Mouse (Mus musculus) embryonic facial prominence, embryonic 13.5 days (tissue): ENCODE results near the gene Akap13. TPM values are rescaled to one million over a fixed set of nuclear protein-coding genes. Genes with fewer than 3 reads are reported as not detected.
"Not testable (repeated sequence)": the region's sequence is repeated elsewhere in the genome, so short reads cannot be mapped to it uniquely, and the experiment has no call there.

ENCODE experiments used
- ATAC-seq: fragments of 200-750 bp; cut with Nextera tagmentation; 2 replicates; pipeline ENCODE4 v1.8.0; 2017; ENCODE audit warnings: low read depth; ENCODE audit not compliant: insufficient number of reproducible peaks, insufficient read depth, low FRiP score, low TSS enrichment
- H3K27ac ChIP-seq: fragments of 300-500 bp; sonication (generic); 2 replicates; pipeline ENCODE4 v1.5.1; 2015; ENCODE audit warnings: moderate library complexity, mild to moderate bottlenecking, inconsistent platforms
- H3K27me3 ChIP-seq: fragments of 300-500 bp; sonication (generic); 2 replicates; pipeline ENCODE4 v1.6.1; 2015; ENCODE audit warnings: mild to moderate bottlenecking, inconsistent platforms
- H3K36me3 ChIP-seq: fragments of 300-500 bp; sonication (generic); 2 replicates; pipeline ENCODE4 v1.6.1; 2015; ENCODE audit warnings: mild to moderate bottlenecking, inconsistent platforms
- H3K4me1 ChIP-seq: fragments of 300-500 bp; sonication (generic); 2 replicates; pipeline ENCODE4 v1.6.1; 2015; ENCODE audit warnings: inconsistent platforms
- H3K4me2 ChIP-seq: fragments of 300-500 bp; sonication (generic); 2 replicates; pipeline ENCODE4 v1.6.1; 2015; ENCODE audit warnings: moderate library complexity, mild to moderate bottlenecking, inconsistent platforms
- H3K4me3 ChIP-seq: fragments of 300-500 bp; sonication (generic); 2 replicates; pipeline ENCODE4 v1.5.1; 2015; ENCODE audit warnings: mild to moderate bottlenecking, inconsistent platforms
- H3K9ac ChIP-seq: fragments of 300-500 bp; sonication (generic); 2 replicates; pipeline ENCODE4 v1.6.1; 2015; ENCODE audit warnings: mild to moderate bottlenecking, inconsistent platforms
- H3K9me3 ChIP-seq: fragments of 300-500 bp; sonication (generic); 2 replicates; pipeline ENCODE4 v1.6.1; 2016; ENCODE audit warnings: inconsistent platforms
- WGBS: fragments of 180-500 bp; shearing (Covaris S2); methylation state at CpG from one replicate; pipeline ENCODE4 v1.1.7; 2015; ENCODE audit warnings: mixed read lengths; 5-methylcytosine and 5-hydroxymethylcytosine counted together
- polyA plus RNA-seq: library from polyadenylated mRNA; unstranded; fragments of >200 nt; fragmentation: Nextera tagmentation; extraction: Ambion mirVana; gene quantifications from 2 replicates; pipeline ENCODE4 v1.2.1, GENCODE M21; 2015

The Akap13 gene
- polyA plus RNA-seq, 1 experiment from 2014 or later, result 49.8 TPM

DNA sequence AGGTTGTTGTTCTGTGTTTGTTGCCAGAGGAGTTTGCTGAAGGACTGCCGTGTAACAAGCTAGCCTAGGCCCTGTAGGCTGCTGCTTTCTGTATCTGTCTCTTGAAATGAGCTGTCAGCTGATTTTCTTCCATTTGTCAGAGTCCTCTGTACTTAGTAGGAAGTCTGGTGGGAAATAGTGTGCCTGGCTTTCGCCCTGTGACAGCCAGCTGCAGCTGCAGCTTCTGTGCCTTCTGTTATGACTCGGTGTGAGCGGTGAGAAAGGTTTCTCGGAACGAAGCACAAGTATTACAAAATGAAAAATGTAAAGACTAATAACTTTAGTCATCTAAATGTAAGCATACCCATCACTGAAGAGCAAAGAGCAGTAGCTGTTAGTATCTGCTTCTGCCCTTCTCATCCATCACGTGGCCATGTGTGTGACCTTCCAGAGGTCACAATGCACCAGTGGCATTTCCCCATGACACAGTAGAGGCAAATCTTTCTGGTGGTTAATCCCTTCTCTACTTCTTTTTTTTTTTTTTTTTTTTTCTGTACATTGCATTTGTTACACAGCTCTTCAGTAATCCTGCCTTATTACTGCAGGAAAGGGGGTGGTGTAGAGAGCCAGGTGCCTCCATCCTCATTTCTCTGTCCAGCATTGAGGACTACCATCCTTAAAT, 289.8 kb downstream of the Akap13 start:
- no peak overlapping the region for H3K9ac ChIP-seq
- no peak overlapping the region for H3K4me3 ChIP-seq
- H3K27me3 ChIP-seq, result no peaks in the 10 kb centered on the region
- H3K4me1 ChIP-seq, result no peaks in the 10 kb centered on the region
- H3K4me2 ChIP-seq, result no peak overlapping the region
- H3K36me3 ChIP-seq, result peaks cover 78% of the 10 kb centered on the region
- no peak for ATAC-seq
- WGBS, result 86% methylated on average over 7 of the region's 7 CpGs
- H3K9me3 ChIP-seq, result no peaks in the 10 kb centered on the region
- no peak overlapping the region for H3K27ac ChIP-seq

DNA sequence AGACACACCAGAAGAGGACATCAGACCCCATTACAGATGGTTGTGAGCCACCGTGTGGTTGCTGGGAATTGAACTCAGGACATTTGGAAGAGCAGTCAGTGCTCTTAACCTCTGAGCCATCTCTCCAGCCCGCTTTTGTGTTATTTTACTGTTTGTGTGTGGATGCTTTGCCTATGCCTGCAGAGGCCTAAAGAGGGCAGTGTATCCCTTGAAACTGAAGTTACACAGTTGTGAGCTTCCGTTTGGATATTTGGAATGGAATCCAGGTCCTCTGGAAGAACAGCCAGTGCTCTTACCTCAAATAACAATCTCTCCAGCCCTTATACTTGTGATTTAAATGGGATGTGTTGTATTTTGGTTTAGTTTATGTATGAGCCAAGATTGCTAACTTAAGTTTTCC, 290.6 kb downstream of the Akap13 start:
- H3K4me2 ChIP-seq, H3K9ac ChIP-seq, H3K4me3 ChIP-seq, H3K4me1 ChIP-seq, H3K27ac ChIP-seq, H3K27me3 ChIP-seq, H3K9me3 ChIP-seq, ATAC-seq: not testable (repeated sequence)
- 61% methylated on average over 3 of the region's 3 CpGs for WGBS
- H3K36me3 ChIP-seq, result peaks cover 79% of the 10 kb centered on the region

DNA sequence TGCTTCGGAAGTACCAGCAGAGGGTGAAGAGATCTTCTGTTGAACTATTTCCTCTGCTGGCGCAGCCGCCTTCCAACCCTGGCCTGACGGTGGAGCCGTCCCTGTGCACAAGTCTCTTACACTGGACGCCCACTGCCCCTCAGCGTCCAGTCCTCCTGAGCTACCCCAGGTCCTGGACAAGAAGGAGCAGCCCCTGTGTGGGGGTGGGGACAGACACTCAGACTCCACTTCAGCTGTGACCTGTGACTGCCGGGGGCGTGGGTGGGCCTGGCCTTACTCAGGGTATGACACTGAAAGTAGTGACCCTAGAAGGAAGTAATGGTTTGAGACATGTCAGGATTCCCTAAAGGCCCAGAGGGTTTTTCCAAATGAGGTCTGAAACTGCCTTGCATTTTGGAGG, 295.2 kb downstream of the Akap13 start:
- Histone ChIP-seq H3K9ac (no peak overlapping the region), H3K36me3 (peaks cover 80% of the 10 kb centered on the region), H3K4me2 (no peak overlapping the region), H3K27me3 (no peaks in the 10 kb centered on the region), H3K9me3 (no peaks in the 10 kb centered on the region), H3K4me3 (no peak overlapping the region), H3K27ac (no peak overlapping the region), H3K4me1 (peaks cover 7% of the 10 kb centered on the region)
- 83% methylated on average over 9 of the region's 9 CpGs for WGBS
- ATAC-seq, result no peak

DNA sequence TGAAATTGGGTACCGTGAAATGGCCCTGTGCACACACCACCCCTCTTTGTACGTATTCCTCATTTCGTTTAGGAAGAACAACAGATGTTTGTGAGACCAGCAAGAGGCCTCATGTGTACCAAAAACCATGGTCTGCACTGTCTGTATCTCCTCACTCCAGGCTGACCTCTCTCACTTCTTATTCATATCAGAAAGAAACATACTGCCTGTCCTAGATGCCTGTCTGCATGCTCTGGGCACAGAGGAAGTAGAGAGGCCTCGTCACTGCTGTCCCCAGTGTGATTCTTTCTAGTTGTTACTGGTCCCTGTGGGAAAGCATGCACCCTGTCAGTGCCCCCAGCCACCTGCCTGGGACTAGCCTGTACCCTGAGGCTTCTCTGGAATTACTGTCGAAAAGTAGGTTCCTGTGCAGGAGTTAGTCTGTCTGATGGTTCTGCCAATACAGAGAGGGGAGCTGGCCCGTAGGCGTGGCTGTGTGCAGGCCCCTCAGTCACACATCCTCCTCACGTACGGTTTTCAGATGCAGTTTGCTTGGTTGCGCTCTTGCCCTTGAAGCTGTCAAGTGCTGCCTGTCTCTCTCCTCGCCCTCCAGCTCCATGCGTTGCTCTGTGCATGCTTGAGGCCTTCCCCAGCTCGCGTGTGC, 295.9 kb downstream of the Akap13 start:
- Histone ChIP-seq H3K9ac (no peak overlapping the region), H3K27me3 (no peaks in the 10 kb centered on the region), H3K4me3 (no peak overlapping the region), H3K9me3 (no peaks in the 10 kb centered on the region), H3K27ac (no peak overlapping the region), H3K4me2 (no peak overlapping the region), H3K36me3 (peaks cover 84% of the 10 kb centered on the region), H3K4me1 (peaks cover 7% of the 10 kb centered on the region)
- 79% methylated on average over 14 of the region's 14 CpGs for WGBS
- ATAC-seq, result no peak

DNA sequence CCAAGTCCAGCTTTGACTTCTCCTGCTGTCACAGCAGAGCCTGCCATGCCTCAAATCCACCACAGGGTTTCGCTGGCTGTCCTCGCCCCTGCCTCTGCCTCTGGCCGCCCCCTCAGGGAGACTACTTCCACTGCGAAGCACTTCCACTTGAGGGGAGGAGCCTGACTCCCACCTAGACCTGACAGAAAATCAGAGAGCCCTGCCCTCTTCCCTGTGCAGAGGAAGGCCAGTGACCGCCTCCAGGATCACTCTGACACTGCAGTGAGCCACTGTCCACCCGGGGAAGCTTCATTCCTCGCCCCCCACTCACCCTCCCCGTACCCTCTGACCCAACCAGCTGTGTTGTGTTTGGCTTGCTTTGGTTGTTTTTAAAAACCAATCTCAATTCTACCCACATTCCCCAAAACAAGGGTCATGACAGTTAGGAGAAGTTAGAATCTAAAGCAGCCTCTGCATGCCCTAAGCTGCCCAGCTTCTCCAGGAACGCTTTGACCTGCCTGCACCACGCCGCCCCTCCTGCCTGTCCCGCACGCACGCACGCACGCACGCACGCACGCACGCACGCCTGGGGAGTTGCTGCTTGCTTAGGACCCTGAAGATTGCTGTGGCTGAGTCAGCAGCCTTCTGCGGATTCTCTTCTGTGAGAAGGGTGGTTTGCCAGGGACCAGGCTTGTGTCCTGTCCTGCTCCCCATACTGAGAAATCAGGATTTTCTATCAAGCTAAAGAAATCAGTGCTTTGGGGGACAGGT, 297.3 kb downstream of the Akap13 start:
- Histone ChIP-seq H3K27ac (no peak overlapping the region), H3K27me3 (no peaks in the 10 kb centered on the region), H3K36me3 (peaks cover 73% of the 10 kb centered on the region), H3K4me2 (no peak overlapping the region), H3K9me3 (no peaks in the 10 kb centered on the region), H3K4me3 (no peak overlapping the region), H3K4me1 (peaks cover 7% of the 10 kb centered on the region), H3K9ac (no peak overlapping the region)
- WGBS, result 59% methylated on average over 22 of the region's 22 CpGs
- ATAC-seq, result no peak

DNA sequence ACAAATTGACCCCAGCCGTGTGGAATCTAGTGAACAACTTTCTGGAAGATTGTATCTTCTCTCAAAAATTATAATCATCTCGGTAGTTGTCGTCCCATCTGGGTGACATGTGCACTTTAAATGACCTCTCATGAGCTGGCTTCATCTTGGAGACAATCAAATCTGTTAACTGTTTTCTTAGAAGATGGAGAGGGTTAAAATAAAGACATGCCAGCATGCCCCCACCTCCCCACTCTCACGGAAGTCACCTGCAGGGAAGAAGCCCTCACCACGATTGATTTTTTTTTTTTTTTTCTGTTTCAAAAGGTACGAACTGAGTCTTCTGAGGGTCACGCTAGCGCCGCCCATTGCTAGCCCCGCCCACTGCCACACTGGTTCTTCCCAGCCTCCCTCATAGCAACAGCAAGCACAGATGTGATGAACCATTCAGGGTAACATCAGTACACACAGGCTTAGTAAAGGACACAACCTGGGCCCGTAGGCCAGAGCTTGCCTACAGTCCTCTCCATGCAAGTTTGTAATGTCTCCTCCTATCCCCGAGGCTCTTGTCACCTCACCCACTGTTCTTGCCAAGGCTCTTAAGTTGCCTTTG, 298.0 kb downstream of the Akap13 start:
- Histone ChIP-seq H3K4me2 (no peak overlapping the region), H3K27ac (no peak overlapping the region), H3K4me3 (no peak overlapping the region), H3K9me3 (no peaks in the 10 kb centered on the region), H3K27me3 (no peaks in the 10 kb centered on the region), H3K9ac (no peak overlapping the region), H3K36me3 (peaks cover 66% of the 10 kb centered on the region), H3K4me1 (peaks cover 7% of the 10 kb centered on the region)
- WGBS, result 39% methylated on average over 12 of the region's 12 CpGs
- ATAC-seq, result no peak

DNA sequence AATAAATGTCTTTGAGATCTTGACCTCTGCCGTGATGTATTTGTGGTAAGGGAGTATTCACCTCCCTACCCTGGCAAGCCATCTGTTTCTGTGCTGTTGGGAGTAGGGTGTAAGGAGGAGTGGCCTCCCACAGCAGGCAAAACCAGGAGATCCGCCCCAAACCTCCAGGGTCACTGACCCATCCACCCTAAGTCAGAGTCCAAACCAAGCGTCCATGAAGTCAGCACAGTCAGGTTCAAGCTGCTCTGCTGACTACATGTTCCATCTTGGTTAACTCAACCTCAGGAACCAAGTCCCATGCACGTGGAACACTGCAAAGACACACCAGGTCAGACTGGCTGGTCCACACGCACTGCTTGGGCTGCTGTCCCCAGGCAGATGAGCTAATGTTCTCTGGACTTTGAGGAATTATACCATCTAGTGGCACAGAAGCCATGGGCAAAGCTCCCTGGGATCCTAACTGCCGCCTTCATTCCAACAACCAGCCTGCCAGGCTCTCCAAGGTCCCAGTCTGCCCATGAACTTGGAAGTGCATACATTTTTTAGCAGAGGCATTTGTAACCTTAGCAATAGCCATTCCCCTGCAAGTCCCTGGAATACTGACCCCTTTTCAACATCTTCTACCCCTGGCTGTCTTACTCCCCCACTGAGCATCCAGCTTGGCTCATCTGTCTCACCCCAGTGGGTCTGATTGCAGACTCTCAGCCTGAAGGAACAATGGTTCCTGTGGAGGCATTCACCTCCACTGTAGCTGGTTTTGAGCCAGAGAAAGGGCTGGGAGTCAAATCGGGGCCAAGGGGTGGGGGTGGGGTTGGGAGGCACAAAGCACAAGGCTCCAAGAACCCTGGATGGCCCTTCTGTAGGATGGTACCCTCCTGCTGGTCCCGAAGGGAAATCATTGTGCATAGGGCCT, 299.5 kb downstream of the Akap13 start:
- H3K4me2 ChIP-seq, result no peak overlapping the region
- no peak for ATAC-seq
- peaks cover 7% of the 10 kb centered on the region for H3K4me1 ChIP-seq
- no peak overlapping the region for H3K27ac ChIP-seq
- no peaks in the 10 kb centered on the region for H3K9me3 ChIP-seq
- H3K27me3 ChIP-seq, result no peaks in the 10 kb centered on the region
- H3K4me3 ChIP-seq, result no peak overlapping the region
- 44% methylated on average over 8 of the region's 8 CpGs for WGBS
- peaks cover 51% of the 10 kb centered on the region for H3K36me3 ChIP-seq
- no peak overlapping the region for H3K9ac ChIP-seq

DNA sequence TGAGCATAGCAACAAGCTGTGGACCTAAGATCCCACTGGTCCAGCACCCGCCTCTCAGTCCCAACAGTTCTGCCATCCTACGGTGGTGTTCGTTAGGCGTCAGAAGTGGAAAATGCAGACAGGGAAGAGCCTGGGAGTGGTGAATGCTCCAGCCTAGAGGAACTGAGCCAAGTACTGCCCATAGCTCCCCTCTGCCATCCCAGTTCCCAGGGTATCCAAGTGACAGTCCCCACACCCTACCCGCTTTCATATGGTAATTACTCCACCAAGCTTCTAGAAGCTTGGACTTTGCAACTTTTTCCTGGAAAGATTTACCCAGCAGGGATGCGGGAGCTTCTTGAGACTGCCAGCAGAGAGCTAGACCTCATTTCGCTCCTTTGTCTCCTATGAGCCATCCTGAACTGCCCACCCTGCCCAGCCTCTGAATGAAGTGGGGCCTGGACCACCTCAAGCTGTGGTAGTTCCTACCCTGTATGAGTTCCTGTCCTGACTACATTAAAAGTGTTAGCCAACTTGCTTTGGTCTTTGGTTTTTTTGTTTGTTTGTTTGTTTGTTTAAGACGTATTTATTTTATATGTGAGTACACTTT, 300.6 kb downstream of the Akap13 start:
- whole genome bisulfite sequencing, result 83% methylated on average over 8 of the region's 8 CpGs
- peaks cover 39% of the 10 kb centered on the region for H3K36me3 ChIP-seq
- no peak for ATAC-seq

DNA sequence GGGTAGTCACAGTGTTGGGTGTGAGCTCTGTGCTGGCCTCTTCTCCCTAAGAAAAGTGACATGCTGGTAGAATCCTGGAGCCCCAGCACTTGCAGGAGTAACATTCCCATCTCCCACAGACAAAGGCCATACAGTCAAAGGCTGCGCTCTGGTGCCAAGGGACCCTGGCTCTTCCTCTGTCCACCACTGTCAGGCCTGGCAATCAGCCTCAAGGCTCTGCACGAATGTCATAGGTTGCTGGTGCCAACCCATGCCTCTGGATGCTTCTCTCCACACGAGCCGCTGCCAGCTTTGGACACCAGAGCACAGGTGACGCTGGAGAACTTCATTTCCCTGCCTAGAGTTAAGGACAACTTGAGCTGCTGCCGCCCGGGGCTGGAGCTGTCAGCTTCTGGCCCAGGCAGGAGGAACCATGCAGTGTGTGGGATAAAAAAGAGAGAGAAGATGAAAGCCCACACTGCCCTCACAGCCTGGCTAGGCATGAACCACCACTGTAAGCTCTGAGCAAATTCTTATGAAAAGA, 304.7 kb downstream of the Akap13 start:
- Histone ChIP-seq H3K4me1 (no peaks in the 10 kb centered on the region), H3K9me3 (no peaks in the 10 kb centered on the region), H3K9ac (no peak overlapping the region), H3K4me3 (no peak overlapping the region), H3K36me3 (peaks cover 7% of the 10 kb centered on the region; the same call in 1 of the 2 replicates), H3K27me3 (no peaks in the 10 kb centered on the region), H3K4me2 (no peak overlapping the region), H3K27ac (no peak overlapping the region)
- no peak for ATAC-seq
- WGBS, result 85% methylated on average over 7 of the region's 7 CpGs

More for the DNA sequence above, 300.6 kb downstream of the Akap13 start:
- Histone ChIP-seq H3K27ac (no peak overlapping the region), H3K4me2 (no peak overlapping the region), H3K9me3 (no peaks in the 10 kb centered on the region), H3K27me3 (no peaks in the 10 kb centered on the region), H3K4me1 (peaks cover 7% of the 10 kb centered on the region), H3K9ac (no peak overlapping the region), H3K4me3 (no peak overlapping the region)

DNA sequence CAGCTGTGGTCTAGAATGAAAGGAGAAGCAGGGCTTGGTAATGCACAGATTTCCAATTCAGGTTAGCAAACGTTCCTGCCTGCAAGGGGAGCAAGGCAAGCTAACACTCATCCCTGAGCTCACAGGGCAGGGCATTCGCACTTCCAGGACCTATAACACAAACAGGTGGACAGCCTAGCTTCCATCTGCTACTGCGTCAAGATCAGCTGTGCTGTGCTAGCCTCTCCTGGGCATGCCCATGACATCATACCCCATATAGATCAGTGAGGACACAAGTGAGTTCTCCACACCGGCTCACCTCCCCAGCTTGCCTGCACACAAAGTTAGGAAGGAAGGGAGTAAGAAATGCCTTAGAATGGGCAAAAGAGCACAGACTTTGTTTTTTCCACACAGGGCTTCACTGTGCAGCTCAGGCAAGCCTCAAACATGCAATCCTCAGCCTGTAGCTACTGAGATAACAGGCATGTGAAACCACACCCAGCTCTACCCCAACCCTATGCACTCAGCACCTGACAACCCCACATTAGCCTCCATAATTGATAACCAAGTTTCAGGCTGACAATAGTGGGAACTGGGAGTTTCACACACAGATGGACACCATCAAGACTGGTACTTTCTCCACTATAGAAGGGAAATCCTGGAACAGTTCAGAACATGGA, 305.5 kb downstream of the Akap13 start:
- ATAC-seq, H3K4me1 ChIP-seq, H3K27ac ChIP-seq, H3K36me3 ChIP-seq, H3K9me3 ChIP-seq, H3K4me3 ChIP-seq, H3K4me2 ChIP-seq, H3K9ac ChIP-seq, H3K27me3 ChIP-seq: not testable (repeated sequence)
- WGBS, result 72% methylated on average over 4 of the region's 4 CpGs
